Mouse (Mus musculus) E14TG2a.4 (cell line): Measurements from ENCODE around the gene Prrc2b.

Experiments used
- CTCF ChIP-seq: conservative IDR thresholded peaks from 2 replicates; pipeline ENCODE4 v1.5.1; 2014; ENCODE audit warnings: low read length
- NANOG ChIP-seq: IDR thresholded peaks from 2 replicates; pipeline ENCODE4 v1.6.1; 2014; ENCODE audit warnings: borderline replicate concordance, low read length, mixed read lengths

DNA sequence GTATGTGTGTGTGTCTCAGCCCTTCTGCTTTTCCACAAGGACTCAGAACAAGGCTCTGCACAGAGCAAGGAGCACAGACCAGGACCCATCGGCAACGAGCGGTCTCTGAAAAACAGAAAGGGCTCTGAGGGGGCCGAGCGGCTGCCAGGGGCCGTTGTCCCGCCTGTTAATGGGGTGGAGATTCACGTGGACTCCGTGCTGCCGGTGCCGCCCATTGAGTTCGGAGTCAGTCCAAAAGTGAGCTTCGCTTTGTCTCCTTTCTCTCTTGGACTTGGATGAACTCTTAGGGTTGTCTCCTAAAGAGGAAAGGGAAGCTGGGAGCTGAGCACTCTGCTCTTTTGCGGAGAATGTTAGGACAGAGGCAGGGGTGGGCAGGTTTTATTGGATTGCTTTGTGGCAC is 68.6 kb downstream of the Prrc2b start:
- TF ChIP-seq CTCF (no peak), NANOG (no peak)
